Mouse (Mus musculus): ENCODE measurements around the gene Soga1. TPM values are rescaled to one million over a fixed set of nuclear protein-coding genes. Genes with fewer than 3 reads are reported as not detected.

The Soga1 gene
- polyA plus RNA-seq, 1 experiment from 2014 or later = 3.4 TPM

DNA sequence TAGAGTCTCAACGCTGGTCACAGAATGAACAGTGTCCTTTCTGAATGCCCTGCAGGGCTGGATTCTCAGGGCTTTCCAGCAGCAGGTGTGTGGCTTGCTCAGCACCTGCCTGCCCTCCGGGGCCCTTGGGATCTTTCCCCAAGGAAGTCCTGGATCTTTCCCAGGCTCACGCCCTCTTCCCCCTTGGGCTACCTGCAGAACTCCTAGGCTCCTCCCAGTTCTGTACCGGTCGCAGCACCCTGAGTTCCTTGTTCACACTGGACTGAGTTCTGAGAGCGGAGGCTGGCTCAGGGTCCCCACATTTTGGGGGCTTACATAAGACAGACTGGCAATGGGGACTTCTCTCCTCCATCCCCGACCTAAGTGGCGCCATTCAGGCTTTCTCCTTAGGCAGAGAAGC lies 19.9 kb downstream of the Soga1 start:
- H3K4me1 ChIP-seq = peaks cover 27% of the 10 kb centered on the region
- 65% methylated on average over 8 of the region's 8 CpGs for WGBS (ENCODE audit: insufficient replicate concordance)
- no peaks in the 10 kb centered on the region for H3K27me3 ChIP-seq (replicated peaks)
- peaks cover 14% of the 10 kb centered on the region for H3K36me3 ChIP-seq
- H3K4me3 ChIP-seq = no peak overlapping the region
- no peaks in the 10 kb centered on the region for H3K9me3 ChIP-seq (replicated peaks)
- no peak overlapping the region for H3K27ac ChIP-seq
- H3K4me2 ChIP-seq = 0 out of 2 replicates have a peak overlapping the region, but pooled peaks have one; percentile 24
- no peak overlapping the region for H3K9ac ChIP-seq
- no peak for ATAC-seq

- Histone ChIP-seq H3K9ac (no peak overlapping the region), H3K4me1 (peaks cover 21% of the 10 kb centered on the region), H3K27ac (no peak overlapping the region), H3K36me3 (peaks cover 18% of the 10 kb centered on the region), H3K27me3 (replicated peaks) (no peaks in the 10 kb centered on the region), H3K9me3 (replicated peaks) (no peaks in the 10 kb centered on the region), H3K4me3 (no peak overlapping the region), H3K4me2 (peak overlapping the region; percentile 24; the same call in 1 of the 2 replicates)
- peak; percentile 41 for ATAC-seq
- WGBS (ENCODE audit: insufficient replicate concordance) = 51% methylated on average over 17 of the region's 18 CpGs
Measured at GRCm38 (mm10) chr2:157058342-157058998, 20.6 kb downstream of the Soga1 start.

DNA sequence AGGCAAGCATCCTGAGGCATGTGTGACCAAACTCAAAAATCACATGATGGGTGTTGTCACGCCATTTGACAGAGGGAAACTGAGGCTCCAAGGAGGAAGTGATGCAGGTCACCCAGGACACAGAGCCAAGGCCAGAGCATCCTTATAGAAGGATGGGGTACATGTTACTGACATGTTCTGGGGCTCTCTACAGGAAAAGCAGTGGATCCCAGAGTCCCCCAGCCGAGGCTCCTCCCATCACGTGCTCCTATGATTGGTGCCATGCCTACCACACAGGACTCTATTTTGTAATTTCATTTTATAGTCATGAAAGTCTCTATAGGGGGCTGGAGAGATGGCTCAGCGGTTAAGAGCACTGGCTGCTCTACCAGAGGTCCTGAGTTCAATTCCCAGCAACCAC lies 21.3 kb downstream of the Soga1 start:
- peaks cover 14% of the 10 kb centered on the region for H3K4me1 ChIP-seq
- no peak overlapping the region for H3K4me3 ChIP-seq
- WGBS (ENCODE audit: insufficient replicate concordance) = 82% methylated on average over 4 of the region's 4 CpGs
- H3K27ac ChIP-seq = no peak overlapping the region
- H3K27me3 ChIP-seq (replicated peaks) = no peaks in the 10 kb centered on the region
- H3K36me3 ChIP-seq = peaks cover 23% of the 10 kb centered on the region
- H3K9ac ChIP-seq = no peak overlapping the region
- ATAC-seq = no peak
- H3K9me3 ChIP-seq (replicated peaks) = no peaks in the 10 kb centered on the region
- no peak overlapping the region for H3K4me2 ChIP-seq

GRCm38 (mm10) chr2:157057186-157057585 lies 21.9 kb downstream of the Soga1 start:
- WGBS (ENCODE audit: insufficient replicate concordance) = 69% methylated on average over 3 of the region's 3 CpGs
- H3K36me3 ChIP-seq = peaks cover 26% of the 10 kb centered on the region
- no peak overlapping the region for H3K27ac ChIP-seq

DNA sequence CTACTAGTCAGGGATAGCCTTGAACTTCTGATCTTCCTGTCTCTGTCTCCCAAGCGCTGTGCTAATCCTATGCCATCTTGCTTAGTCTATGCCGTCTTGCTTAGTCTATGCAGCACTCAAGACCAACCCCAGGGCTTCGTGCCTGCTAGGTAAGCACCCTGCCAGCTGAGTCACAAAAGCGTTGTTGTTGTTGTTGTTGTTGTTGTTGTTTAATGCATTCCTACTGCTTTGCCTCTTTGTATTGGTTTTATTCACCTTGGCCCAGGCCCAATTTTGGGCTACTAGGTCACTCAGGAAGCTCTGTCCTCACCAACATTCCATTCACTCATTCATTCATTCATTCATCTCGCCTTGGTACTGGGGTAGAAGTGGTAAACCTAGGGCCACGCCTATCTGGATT lies 23.3 kb downstream of the Soga1 start:
- H3K27me3 ChIP-seq (replicated peaks) = no peaks in the 10 kb centered on the region
- H3K4me3 ChIP-seq = no peak overlapping the region
- 68% methylated on average over 6 of the region's 6 CpGs for WGBS (ENCODE audit: insufficient replicate concordance)
- H3K9ac ChIP-seq = no peak overlapping the region
- H3K27ac ChIP-seq = no peak overlapping the region
- H3K9me3 ChIP-seq (replicated peaks) = no peaks in the 10 kb centered on the region
- H3K4me1 ChIP-seq = peaks cover 14% of the 10 kb centered on the region
- no peak overlapping the region for H3K4me2 ChIP-seq
- peaks cover 34% of the 10 kb centered on the region for H3K36me3 ChIP-seq
- no peak for ATAC-seq

More at GRCm38 (mm10) chr2:157057186-157057585, 21.9 kb downstream of the Soga1 start:
- ATAC-seq = no peak
- Histone ChIP-seq H3K4me2 (no peak overlapping the region), H3K9me3 (replicated peaks) (no peaks in the 10 kb centered on the region), H3K27me3 (replicated peaks) (no peaks in the 10 kb centered on the region), H3K4me3 (no peak overlapping the region), H3K4me1 (peaks cover 14% of the 10 kb centered on the region), H3K9ac (no peak overlapping the region)

- Histone ChIP-seq H3K4me3 (no peak overlapping the region), H3K4me1 (peaks cover 14% of the 10 kb centered on the region), H3K4me2 (no peak overlapping the region), H3K27me3 (replicated peaks) (no peaks in the 10 kb centered on the region), H3K36me3 (peaks cover 29% of the 10 kb centered on the region), H3K9me3 (replicated peaks) (no peaks in the 10 kb centered on the region), H3K9ac (no peak overlapping the region), H3K27ac (no peak overlapping the region)
- WGBS (ENCODE audit: insufficient replicate concordance) = 58% methylated on average over 5 of the region's 5 CpGs
- no peak for ATAC-seq
Measured at GRCm38 (mm10) chr2:157054816-157055215, 24.2 kb downstream of the Soga1 start.

DNA sequence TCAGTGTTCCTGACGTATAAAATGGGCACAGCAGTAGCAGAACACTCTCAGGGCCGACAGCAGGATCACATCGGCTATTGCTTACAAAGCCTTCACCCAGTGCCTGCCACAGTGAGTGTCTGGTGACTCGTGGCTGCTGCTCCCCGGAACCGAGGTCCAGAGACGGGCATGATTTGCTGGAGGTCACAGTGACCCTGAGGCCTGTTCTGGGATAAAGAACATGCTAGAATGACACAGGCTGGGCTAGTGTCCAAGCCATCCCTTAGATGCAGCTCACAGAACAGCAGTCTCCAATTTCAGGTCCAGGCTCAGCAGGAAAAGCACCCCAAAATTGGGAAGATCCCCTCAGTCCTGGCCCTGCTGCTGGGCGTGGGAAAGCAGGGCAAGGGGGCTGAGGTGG lies 24.8 kb downstream of the Soga1 start:
- H3K36me3 ChIP-seq = peaks cover 28% of the 10 kb centered on the region
- H3K27me3 ChIP-seq (replicated peaks) = no peaks in the 10 kb centered on the region
- no peak for ATAC-seq
- H3K9ac ChIP-seq = no peak overlapping the region
- H3K27ac ChIP-seq = no peak overlapping the region
- WGBS (ENCODE audit: insufficient replicate concordance) = 73% methylated on average over 8 of the region's 8 CpGs
- H3K4me1 ChIP-seq = peaks cover 12% of the 10 kb centered on the region
- no peak overlapping the region for H3K4me2 ChIP-seq
- no peaks in the 10 kb centered on the region for H3K9me3 ChIP-seq (replicated peaks)
- no peak overlapping the region for H3K4me3 ChIP-seq

GRCm38 (mm10) chr2:157053787-157054186 lies 25.3 kb downstream of the Soga1 start:
- H3K27me3 ChIP-seq (replicated peaks) = no peaks in the 10 kb centered on the region
- H3K4me1 ChIP-seq = peaks cover 7% of the 10 kb centered on the region
- H3K4me3 ChIP-seq = no peak overlapping the region
- WGBS (ENCODE audit: insufficient replicate concordance) = 49% methylated on average over 4 of the region's 4 CpGs
- H3K9ac ChIP-seq = no peak overlapping the region
- ATAC-seq = no peak
- H3K36me3 ChIP-seq = peaks cover 29% of the 10 kb centered on the region
- no peaks in the 10 kb centered on the region for H3K9me3 ChIP-seq (replicated peaks)
- no peak overlapping the region for H3K4me2 ChIP-seq
- H3K27ac ChIP-seq = no peak overlapping the region

- Histone ChIP-seq H3K4me3 (no peak overlapping the region), H3K9ac (no peak overlapping the region), H3K36me3 (peaks cover 33% of the 10 kb centered on the region), H3K27me3 (replicated peaks) (no peaks in the 10 kb centered on the region), H3K4me1 (0 out of 2 replicates have a peak, but pooled peaks cover under 1% of the 10 kb centered on the region), H3K27ac (no peak overlapping the region), H3K4me2 (no peak overlapping the region), H3K9me3 (replicated peaks) (no peaks in the 10 kb centered on the region)
- WGBS (ENCODE audit: insufficient replicate concordance) = 82% methylated on average over 5 of the region's 5 CpGs
- ATAC-seq = no peak
Measured at GRCm38 (mm10) chr2:157053124-157053523, 25.9 kb downstream of the Soga1 start.

- 79% methylated on average over 8 of the region's 8 CpGs for WGBS (ENCODE audit: insufficient replicate concordance)
- H3K27ac ChIP-seq = no peak overlapping the region
Measured at GRCm38 (mm10) chr2:157052448-157052847, 26.6 kb downstream of the Soga1 start.

GRCm38 (mm10) chr2:157049831-157050243 lies 29.2 kb downstream of the Soga1 start:
- WGBS (ENCODE audit: insufficient replicate concordance) = 74% methylated on average over 8 of the region's 8 CpGs
- H3K36me3 ChIP-seq = peaks cover 47% of the 10 kb centered on the region
- no peak overlapping the region for H3K9ac ChIP-seq
- H3K4me1 ChIP-seq = no peaks in the 10 kb centered on the region
- no peak overlapping the region for H3K4me3 ChIP-seq
- H3K4me2 ChIP-seq = no peak overlapping the region
- no peaks in the 10 kb centered on the region for H3K9me3 ChIP-seq (replicated peaks)
- no peak for ATAC-seq
- H3K27ac ChIP-seq = no peak overlapping the region
- no peaks in the 10 kb centered on the region for H3K27me3 ChIP-seq (replicated peaks)

More at GRCm38 (mm10) chr2:157052448-157052847, 26.6 kb downstream of the Soga1 start:
- Histone ChIP-seq H3K9ac (no peak overlapping the region), H3K4me3 (no peak overlapping the region), H3K4me2 (no peak overlapping the region), H3K4me1 (no peaks in the 10 kb centered on the region), H3K36me3 (peaks cover 33% of the 10 kb centered on the region), H3K9me3 (replicated peaks) (no peaks in the 10 kb centered on the region), H3K27me3 (replicated peaks) (no peaks in the 10 kb centered on the region)
- ATAC-seq = no peak

DNA sequence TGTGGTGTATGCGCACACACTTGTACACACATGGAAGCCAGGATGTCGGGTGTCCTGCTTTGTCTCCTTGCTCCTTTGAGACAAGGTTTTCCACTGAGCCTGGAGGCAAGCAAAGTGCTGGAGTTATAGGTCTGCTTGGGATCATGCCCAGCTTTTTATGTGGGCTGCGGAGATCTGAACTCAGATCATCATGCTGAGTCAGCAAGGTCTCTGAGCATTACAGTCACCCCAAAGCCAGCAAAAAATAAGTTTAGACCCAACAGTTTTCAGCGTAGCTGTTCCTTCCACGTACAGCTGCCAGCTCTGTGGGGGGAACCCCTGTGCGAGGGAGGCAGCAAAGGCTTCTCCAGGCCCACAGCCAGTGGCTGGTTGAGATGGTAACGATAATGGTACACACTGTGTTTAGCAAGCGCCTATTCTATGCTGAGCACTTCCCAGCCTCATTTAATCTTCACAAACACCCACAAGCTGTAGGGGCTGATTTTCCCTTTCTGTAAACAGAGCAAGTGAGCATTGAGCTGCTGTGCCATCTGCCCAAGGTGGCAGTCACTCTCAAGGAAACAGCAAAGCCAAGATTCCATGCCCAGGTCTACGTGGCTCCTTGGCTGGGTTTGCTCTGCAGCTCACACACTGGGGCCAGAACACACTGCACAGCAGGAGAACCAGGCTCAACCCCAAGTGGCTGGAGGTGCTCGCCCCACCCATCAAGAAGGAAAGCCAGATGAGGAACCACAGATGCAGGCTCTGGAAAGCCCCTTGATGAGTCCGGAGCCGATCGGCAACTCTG lies 30.5 kb downstream of the Soga1 start:
- Histone ChIP-seq H3K27ac (no peak overlapping the region), H3K27me3 (replicated peaks) (no peaks in the 10 kb centered on the region), H3K4me1 (no peaks in the 10 kb centered on the region), H3K4me3 (no peak overlapping the region), H3K9me3 (replicated peaks) (no peaks in the 10 kb centered on the region), H3K36me3 (peaks cover 46% of the 10 kb centered on the region), H3K9ac (no peak overlapping the region), H3K4me2 (no peak overlapping the region)
- ATAC-seq = no peak
- whole genome bisulfite sequencing (ENCODE audit: insufficient replicate concordance) = 81% methylated on average over 13 of the region's 13 CpGs

All from liver, embryonic 12.5 days (tissue).